Mouse (Mus musculus): ENCODE measurements around the gene H1foo.

H1foo gene

GRCm38 (mm10) chr6:115966227-115966966 lies 21.7 kb downstream of the H1foo start:
- no peak for DNase-seq

DNA sequence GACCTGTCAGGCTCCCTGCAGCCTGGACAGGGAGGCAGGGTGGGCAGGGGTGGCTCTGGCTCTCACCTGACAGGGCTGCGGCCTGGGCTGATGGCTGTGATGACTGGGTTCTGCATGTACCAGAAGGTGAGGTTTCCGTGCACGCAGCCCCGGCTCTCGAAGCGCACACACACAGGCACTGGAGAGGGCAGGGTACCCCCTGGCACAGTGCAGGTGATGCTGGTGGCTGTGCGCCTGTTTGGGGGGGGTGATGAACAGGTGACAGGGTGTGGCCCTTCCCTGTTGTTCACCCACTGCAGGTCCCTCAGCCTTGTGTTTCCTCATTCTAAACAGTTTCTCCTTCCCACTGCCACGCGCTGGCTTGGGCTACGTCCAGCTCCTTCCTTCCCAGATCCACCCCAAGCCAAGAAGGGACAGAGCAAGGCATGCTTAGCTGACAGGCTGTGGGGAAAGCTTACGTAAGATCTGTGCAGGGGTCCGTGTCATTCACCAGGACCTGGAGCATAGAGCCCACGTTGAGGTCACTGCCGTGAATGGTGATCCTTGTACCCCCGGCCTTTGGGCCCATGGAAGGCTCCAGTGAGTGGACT lies 22.6 kb downstream of the H1foo start:
- DNase-seq, result peak; percentile 56

DNA sequence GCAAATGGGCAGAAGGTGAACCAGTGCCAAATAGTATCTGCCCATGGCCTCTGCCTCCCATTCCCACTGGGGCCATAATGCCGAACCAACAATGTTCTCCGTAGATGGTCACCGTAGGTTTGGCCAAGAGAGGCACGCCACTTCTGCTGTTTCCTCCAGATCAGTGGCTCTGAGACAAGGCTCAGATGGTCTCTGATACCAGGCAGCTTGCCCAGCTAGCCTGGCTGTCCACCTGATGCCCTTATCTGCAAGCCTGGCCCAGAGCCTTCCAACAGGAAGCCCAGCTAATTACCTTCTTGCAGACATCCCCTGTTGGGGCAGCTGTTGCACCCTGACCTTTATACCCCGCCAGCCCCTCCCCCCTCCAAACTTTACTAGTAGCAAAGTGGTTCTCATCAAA lies 23.3 kb downstream of the H1foo start:
- DNase-seq, result peak; percentile 75

DNA sequence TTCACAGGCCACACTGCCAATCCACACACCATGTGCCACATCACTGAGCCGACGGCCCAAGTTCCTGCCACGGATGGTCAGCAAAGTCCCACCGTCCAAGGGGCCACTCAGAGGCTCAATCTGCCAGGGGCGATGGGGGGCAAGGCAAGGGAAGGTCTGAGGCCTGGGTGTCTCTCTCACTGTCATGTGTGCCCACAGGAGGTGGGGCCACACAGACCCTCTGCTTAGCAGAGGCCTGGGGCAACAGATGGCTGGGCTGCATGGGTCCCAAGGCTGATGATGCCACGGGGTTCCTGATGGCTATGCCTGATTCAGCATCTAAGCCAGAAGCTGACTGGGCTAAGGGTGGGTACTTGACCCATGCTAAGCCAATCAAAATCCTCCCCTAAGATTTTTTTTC lies 24.0 kb downstream of the H1foo start:
- DNase-seq, result peak; percentile 54

- no peak for DNase-seq
These were observed 24.4 kb downstream of the H1foo start for GRCm38 (mm10) chr6:115969103-115969502.

GRCm38 (mm10) chr6:115969952-115970351 lies 25.2 kb downstream of the H1foo start:
- no peak for DNase-seq

DNA sequence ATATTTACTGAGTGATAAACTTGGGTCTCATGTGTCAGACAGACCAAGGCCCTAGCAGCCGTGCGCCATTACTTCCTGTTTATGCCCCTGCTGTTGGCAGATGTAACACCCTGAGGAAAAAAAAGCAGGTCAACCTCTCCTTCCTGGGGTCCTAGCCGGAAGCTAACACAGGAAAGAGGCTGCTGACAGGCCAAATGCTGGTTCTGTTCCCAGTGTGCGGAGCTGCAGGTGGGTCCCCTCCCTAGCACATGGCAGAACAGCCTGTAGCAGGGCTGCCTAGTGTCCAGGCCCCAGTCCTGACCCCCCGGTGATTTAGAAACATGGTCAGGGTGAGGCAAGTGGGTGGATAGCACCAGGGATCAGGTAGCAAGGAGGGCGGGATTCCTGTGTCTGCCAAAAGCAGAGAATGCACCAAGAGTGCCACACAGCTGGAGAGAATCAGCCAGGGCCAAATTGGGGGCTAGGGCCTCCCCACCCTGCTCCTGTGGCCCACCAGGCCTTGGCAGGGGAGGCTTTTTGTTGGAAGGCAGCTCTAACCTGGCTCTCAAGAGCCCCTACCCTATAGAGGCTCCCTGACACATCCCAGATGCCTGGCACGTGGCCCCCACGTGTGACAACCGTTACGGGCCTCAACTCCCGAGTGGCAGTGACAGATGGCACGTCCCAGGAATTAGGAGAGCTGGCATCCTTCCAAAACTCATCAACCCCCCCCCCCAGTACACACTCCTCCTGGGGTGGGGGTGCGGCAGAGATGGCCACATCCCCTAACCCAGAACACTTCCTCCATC lies 26.7 kb downstream of the H1foo start:
- DNase-seq, result no peak

DNA sequence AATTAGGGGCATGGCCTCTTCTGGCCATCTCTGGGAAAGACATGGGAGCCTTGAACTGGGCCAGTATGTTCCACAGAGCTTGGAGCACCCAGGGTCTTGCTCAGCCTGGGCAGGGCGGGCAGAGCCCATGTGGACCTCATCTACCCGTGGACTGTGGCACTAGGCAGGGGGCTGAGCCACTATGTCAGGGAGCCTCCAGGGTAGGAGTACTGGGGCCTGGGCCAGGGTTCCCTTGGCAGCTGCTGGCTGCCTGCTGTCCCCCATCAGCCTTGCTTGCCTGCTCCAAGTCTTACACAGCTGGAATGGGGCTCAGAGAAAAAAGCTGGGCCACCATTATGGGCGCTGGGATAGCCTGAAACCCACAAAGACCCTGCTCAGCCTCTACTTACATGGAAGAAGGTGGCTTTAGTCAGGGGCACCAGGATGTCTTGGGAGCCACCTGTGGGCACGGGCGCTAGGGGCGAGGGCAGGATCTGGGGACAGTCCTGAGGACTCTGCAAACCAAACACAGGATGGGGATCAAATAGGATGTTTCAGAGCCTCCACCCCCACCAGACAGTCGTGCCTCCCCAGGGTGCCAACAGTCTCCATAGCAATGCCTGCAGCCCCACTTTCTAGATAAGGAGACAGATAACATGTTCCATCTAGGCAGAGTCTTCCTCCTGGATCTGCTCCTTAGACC lies 27.5 kb downstream of the H1foo start:
- DNase-seq, result no peak

GRCm38 (mm10) chr6:115973139-115973875 lies 28.6 kb downstream of the H1foo start:
- no peak for DNase-seq

DNA sequence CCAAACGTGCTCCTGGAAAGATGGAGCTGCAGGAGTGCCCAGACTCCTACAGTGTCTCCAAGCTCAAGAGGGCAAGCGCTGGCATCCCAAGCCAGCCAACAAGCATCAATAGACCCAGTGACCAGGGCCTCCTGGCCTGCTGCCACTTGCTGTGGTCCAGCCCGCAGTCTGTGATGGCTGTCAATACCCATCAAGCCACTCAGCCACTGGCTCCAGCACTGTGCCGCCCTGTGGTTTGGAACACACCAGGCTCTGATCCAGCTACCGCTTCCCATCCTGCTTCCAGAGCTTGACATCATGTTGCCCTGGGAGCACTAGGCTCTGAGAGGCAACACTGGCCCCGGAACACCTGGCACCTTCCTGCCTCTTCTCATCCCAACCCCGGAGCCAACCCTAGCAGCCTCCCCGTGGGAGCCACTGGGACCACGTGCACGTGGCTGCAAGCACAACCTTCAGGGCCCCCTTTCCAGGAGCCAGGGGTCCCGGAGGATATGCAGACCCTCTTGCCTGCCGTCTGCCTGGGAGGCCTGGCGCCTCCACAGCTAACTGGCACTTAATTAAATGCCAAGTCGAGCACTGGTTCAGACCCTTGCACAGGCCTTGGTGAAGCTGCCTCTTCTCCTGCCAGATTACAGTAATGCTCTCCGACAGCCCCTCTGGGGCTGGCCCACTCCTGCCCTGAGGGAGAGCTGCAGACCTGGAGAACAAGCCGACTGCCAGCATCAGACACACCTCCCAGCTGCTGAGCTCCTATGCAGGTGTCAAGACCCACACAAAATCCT lies 29.3 kb downstream of the H1foo start:
- DNase-seq, result no peak

DNA sequence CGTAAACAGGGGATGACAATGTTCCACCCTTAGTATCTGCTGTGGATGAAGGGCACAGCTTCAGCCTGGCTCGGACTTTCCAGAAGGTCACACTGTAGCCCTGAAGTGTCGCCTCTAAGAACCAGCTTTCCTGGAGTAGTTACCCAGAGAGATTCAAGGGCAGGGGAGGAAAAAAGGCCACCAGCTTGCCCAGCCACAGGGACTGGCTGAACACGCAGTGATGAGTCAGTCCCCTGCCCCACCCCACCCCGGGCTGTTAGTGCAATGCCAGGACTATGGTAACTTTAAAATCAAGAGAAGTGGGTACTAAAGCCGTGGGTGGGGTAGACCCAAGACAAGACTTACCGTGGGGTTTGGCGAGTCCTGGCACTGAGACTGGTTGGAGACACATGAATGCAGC lies 30.9 kb downstream of the H1foo start:
- DNase-seq, result no peak

DNA sequence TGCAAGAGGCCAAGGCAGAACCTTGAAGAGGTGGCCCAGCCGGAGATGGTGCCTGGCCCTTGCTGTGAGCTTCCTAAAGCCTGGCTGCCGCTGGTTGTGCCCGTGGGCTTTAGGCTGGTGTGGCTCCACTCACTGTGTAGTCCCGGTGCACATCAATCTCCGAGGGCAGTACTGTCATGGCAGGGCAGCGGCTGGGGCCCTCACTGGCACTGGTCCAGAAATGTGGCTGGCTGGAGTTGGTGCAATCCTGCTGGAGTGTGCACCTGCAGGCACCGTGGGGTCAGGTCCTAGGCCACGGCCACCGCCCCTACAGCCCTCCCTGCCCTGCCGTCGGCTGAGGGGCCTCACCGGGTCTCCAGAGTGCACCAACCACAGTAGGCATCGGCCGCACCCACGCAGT lies 33.1 kb downstream of the H1foo start:
- DNase-seq, result no peak

GRCm38 (mm10) chr6:115978596-115978995 lies 33.9 kb downstream of the H1foo start:
- DNase-seq, result no peak

GRCm38 (mm10) chr6:115982889-115983288 lies 38.2 kb downstream of the H1foo start:
- no peak for DNase-seq

DNA sequence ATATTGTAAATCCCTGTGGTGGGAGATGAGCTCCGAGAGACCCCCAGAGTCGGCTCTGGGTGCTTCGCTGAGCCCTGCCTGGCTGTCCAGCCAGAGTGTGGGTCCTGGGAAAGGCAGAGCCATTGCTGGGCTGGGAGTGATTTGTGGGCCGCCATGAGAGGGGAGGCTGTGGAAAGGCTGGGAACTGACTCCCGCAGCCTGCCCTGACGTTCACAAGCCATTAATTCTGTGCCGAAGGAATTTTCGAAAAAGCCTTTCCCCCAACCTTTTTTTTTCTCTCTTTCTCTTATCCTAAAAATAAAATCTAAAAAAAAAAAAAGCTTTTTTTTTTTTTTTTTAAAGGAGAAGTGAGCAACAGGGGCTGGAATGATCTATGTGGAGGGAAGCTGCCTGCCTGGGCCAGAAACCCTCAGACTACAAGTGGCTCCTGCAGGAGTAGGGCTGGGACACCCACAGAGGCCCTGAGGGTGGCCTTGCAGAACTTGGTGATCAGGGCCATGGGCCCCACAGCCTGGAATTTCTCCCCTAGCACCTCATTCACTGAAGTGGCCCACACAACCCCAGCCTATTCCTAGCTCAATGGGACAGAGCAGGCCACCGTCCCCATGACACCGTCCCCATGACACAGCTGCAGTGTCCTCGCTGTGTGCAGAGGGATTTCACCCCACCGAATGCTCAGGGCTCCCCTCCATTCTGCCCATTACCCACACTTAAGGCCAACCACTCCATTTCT lies 38.7 kb downstream of the H1foo start:
- DNase-seq, result no peak

DNA sequence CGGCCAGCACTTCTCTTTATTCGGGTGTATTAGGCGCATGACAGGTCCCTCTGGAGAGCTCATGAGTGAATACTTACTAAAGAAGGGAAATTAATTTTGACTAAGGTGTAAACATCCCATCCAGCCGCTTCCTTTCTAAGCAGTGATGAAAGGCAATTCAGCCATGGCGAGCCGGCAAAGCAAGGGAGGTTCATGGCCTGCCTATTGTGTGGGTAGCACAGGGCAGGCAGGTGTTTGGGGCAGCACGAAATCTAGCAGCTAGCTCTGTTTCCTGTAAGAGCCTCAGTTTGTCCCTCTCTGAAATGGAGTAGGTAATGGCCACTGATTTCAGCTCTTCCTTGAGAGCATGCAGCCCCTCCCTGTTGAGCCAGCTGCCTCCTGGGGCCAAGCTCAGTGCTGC lies 39.8 kb downstream of the H1foo start:
- no peak for DNase-seq

DNA sequence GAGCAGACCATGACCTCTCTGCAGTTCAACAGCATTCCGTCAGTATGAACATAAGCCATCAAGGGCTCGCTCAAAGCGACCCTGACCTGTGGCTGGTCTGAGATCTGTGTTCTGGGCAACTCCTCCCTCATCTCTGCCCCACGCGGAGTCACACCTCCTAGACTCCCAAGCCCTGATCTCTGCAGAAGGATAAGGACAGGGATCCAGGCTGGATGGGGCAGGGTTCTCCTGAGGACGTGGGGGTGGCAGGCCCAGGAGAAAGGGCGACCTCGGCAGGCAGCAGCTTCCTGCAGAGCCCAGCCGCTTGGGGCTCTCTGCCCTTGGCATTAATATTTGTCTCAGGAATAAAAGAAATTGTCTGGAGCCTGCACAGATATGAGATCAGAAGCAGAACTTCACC lies 40.9 kb downstream of the H1foo start:
- no peak for DNase-seq

GRCm38 (mm10) chr6:115986472-115987095 lies 41.8 kb downstream of the H1foo start:
- DNase-seq, result no peak

GRCm38 (mm10) chr6:115987096-115987747 lies 42.5 kb downstream of the H1foo start:
- DNase-seq, result no peak

- DNase-seq, result no peak
These were observed 44.3 kb downstream of the H1foo start for GRCm38 (mm10) chr6:115989032-115989431.
